Mouse (Mus musculus) gastrocnemius, postnatal 36 days (tissue): ENCODE results near the gene Qrsl1. TPM values are rescaled to one million over a fixed set of nuclear protein-coding genes. Genes with fewer than 3 reads are reported as not detected.

Experiments used
- total RNA-seq, 2 experiments: library from RNA; stranded (reverse); gene quantifications; 2 replicates each; pipeline ENCODE4 v1.2.3; 2021

Gene Qrsl1
- total RNA-seq, 2 experiments from 2014 or later: 14.1 to 15.0 TPM

Other genes starting within 250 kb of the Qrsl1 start
- gene Rtn4ip1, start 62 bp upstream of the Qrsl1 start, total RNA-seq: 10 to 100 TPM; 22.0 to 22.8 TPM
- 1 to 10 TPM; 1.0 to 1.3 TPM for gene Crybg1, start 247.1 kb upstream of the Qrsl1 start, total RNA-seq